Mouse (Mus musculus): ENCODE results near the gene Gp1ba. TPM values are rescaled to one million over a fixed set of nuclear protein-coding genes. Genes with fewer than 3 reads are reported as not detected.
A peak's percentile ranks its signal among the peaks of the same experiment; 100 is the strongest.

Gene Gp1ba
- total RNA-seq, 2 experiments from 2014 or later, result not detected

DNA sequence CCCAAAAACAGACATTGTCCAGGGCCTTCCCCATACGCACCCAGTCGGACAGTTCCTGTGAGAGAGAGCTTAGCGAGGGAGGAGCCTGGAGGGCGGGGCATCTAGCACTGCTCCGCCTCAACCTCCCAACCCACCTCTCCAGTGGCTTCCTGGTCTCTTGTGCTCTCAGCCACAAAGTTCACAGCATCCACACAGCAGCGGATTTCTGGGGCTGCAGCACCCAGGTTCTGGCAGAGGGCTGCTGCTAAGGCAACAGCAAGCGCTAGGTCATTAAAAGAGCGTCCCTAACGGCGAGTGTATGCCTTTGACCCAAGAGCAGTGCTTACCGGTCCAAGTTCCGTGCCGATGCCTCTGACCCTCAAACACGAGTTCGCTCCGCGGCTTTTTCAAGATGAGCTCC is 23.8 kb upstream of the Gp1ba start:
- Histone ChIP-seq H3K27ac (peak overlapping the region; percentile 18; the same call in 1 of the 2 replicates), H3K4me3 (peak overlapping the region; percentile 31; the same call in 1 of the 2 replicates)
- TF ChIP-seq CTCF (conservative IDR thresholded peaks at IDR 0.05), result peak; percentile 27; the same call in 1 of the 2 replicates
- DNase-seq (ENCODE audit: low spot score in 2 of 2), result peak in 1 of 2 experiments; percentile 37

DNA sequence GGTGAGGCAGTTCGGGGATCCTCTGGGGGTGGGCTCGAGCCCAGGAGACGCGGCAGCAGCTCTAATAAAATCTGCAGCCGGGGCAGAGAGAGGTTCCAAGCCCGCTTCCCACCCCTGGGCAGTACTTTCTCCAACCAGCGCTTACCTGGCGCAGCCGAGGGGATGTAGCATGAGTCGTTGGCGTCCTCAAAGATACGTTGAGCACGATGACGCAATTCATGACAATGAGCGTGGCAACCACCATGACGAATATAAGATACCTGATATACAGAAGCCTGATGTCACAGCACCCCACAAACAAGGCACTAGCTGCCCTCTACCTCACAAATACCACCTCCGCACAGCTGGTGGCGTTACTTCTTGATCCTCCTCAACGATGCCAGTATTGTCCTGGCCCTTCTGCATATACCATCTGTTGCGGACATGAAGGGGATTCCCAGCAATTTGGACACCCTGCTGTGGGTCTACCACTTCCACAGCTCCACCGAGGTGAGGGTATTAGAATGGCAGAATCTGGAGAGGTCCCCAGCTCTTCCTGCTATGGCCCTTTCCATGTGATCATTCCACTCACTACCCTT is 23.3 kb upstream of the Gp1ba start, which contains the start of gene 4930544D05Rik:
TSS of gene 4930544D05Rik (plus strand) at position 333 of the 578 bp plus-strand sequence.
- DNase-seq (ENCODE audit: low spot score in 2 of 2), result no peak
- Histone ChIP-seq H3K27ac (peak within 1 kb of the TSS; percentile 18; the same call in 1 of the 2 replicates), H3K4me3 (peak within 1 kb of the TSS; percentile 31; the same call in 1 of the 2 replicates)
- no peak for TF ChIP-seq CTCF (conservative IDR thresholded peaks at IDR 0.05)

DNA sequence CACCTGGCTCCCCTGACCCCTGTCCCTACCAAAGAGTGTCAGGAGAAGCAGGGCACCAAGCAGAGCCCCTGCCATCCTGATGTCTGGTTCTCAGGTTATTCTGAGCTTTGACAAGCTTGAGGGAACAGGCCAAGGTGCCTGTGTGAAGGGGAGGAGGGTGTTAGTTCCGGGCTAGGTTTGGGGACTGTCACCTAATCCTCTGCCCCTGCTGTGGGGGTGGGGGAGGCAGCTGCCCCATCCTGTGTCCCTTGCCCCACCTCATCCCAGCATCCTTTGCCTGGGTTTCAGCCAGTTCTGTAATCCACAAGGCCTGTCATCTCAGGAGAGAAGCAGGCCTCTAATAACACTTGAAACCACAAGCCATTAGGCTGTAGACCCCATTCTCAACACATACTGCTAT is 19.8 kb upstream of the Gp1ba start, which contains the start of gene Chrne:
TSS of gene Chrne (minus strand) at position 116 of the 400 bp plus-strand sequence.
- no peak for TF ChIP-seq CTCF (conservative IDR thresholded peaks at IDR 0.05)
- no peak within 1 kb of the TSS for H3K4me3 ChIP-seq
- no peak for DNase-seq (ENCODE audit: low spot score in 2 of 2)
- H3K27ac ChIP-seq, result no peak within 1 kb of the TSS

DNA sequence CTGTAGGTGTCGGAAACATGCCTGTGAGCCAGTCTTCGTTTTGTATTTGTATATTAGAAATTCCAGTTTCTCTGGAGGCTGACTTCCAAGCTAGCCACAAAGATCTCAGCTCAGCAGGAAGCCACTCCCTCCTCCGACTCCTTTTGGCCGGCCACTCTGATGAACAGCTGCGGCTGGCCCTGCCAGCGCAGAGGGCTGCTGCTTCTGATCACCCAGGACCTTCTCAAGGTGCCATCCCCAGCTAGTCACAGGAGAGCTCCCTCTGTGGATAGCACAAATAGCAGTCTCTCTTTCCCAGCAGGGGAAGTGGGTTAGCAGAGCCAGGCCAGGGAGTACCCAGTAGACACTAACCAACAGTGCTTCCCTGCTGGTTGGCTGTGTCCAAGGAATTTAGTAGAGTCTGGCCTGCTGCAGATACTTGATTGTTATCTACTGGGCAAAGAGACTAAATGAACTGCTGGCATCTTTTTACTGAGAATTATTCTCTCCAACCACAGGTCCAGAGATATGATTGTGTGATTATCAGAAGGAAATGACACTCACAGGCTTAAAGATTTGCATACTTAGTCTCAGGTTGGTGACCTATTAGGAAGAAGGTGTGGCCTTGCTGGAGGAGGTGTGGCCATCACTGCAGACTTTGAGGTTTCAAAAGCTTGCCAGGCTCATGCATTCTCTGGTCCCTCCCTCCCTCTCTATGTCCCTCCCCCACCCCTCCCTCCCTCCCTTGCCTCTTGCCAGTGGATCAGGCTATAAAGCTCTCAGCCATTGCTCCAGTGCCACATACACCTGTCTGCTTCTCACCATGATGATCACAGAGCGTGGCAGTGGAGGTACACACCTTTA is 16.7 kb upstream of the Gp1ba start:
- TF ChIP-seq CTCF (conservative IDR thresholded peaks at IDR 0.05), result no peak
- Histone ChIP-seq H3K4me3 (no peak overlapping the region), H3K27ac (no peak overlapping the region)
- no peak for DNase-seq (ENCODE audit: low spot score in 2 of 2)

DNA sequence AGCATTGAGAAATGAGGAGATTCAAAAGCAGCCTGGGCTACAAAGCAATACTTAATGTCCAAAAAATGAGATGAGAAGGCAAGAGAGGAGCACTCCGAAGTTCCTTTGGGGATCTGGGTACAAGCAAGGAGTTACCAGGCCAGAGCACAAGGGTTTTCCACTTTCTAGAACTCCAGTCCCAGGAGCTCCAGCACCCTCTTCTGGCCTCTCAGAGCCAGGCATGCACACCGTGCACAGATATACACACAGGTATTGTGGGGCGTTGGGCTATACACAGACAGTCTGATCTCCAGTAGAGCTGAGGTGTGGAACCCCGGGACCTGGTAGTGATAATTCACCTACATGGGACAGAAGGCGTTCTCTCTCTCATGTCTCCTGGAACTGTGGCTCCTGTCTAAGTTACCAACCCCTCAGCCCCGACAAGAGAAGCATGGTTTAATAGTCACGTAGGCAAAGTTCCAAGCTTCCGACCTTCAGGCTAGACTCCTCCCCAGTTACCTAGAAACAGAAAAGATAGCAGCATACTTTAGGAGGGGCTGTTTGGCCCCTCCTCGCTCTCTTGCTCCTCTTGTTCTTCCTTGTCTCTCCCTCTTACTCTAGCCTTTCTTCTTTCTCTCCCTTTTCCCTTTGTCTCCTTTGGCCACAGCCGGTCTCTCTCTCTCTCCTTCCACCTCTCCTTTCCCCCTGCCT is 15.7 kb upstream of the Gp1ba start:
- Histone ChIP-seq H3K4me3 (no peak overlapping the region), H3K27ac (no peak overlapping the region)
- TF ChIP-seq CTCF (conservative IDR thresholded peaks at IDR 0.05), result peak; percentile 68
- DNase-seq (ENCODE audit: low spot score in 2 of 2), result no peak

DNA sequence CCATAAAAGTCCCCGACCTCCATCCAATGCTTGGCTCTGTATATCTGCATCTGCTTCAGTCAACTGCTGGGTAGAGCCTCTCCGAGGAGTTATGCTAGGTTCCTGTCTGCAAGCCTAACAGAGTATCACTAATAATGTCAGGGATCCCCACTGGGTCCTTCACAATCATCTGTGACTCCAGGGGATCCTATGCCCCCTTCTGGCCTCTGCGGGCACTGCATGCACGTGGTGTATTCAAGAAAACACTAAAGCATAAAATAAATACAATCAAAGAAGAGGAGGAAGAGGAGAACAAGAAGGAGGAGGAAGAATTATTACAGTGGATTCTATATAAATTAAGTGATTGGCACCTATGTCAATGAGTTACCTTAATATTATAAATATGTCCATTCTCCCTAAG is 13.4 kb upstream of the Gp1ba start:
- peak; percentile 82 for TF ChIP-seq CTCF (conservative IDR thresholded peaks at IDR 0.05)
- H3K4me3 ChIP-seq, result no peak overlapping the region
- no peak for DNase-seq (ENCODE audit: low spot score in 2 of 2)
- H3K27ac ChIP-seq, result no peak overlapping the region

DNA sequence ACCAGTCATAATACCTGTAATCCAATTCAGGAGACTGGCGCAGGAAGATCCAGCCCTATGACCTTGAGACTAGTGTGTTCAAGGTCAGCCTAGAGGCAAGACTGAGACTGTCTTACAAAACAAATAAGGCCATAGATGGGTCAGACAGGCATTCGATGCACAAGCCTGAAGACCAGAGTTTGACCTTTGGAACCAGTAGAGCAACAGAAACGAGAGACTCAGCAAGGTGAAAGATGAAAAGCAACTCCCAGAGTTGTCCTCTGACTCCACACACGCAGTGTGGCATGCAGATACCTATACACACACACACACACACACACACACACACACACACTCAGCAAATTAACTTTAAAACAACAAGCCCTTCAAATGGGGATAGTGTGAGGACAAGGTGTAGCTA is 12.0 kb upstream of the Gp1ba start:
- Histone ChIP-seq H3K27ac (no peak overlapping the region), H3K4me3 (no peak overlapping the region)
- TF ChIP-seq CTCF (conservative IDR thresholded peaks at IDR 0.05), result no peak
- DNase-seq (ENCODE audit: low spot score in 2 of 2), result no peak

DNA sequence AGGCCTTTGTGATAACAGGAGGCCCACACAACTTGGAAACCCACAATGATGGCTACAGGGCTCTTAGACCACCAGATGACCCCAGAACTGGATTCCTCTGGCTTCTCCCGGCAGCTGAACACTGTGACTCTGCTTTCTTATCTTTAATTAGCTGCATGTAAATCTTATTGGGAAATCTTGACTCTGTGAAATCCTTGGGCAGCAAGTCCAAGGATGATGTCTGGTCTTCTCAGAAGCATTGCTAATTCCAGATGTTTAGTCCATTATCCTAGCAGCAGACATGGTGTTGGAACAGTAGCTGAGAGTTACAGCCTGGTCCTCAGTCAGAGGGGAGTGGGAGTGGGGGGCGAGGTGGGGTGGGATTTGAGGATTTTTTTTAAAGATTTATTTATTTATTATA is 10.5 kb upstream of the Gp1ba start:
- DNase-seq (ENCODE audit: low spot score in 2 of 2), result no peak
- no peak for TF ChIP-seq CTCF (conservative IDR thresholded peaks at IDR 0.05)
- H3K27ac ChIP-seq, result no peak overlapping the region
- no peak overlapping the region for H3K4me3 ChIP-seq

DNA sequence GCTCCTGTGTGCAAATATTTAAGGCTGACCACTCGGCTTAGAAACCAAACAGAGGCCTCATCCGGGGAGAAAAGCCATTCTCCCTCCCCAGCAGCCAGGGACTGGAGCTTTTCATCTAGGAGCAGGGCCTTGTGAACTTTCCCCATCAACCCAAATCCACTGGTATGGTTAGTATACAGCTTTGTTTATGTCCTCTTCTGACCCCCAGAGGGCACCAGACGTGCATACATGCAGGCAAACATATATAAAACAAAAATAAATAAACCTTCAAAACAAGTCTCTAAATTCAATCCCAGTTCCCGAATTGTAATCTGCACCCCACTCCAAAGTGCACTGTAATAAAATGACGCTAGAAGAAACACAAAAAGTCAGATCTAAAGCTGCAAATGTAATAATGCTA is 9.4 kb upstream of the Gp1ba start:
- no peak overlapping the region for H3K4me3 ChIP-seq
- DNase-seq (ENCODE audit: low spot score in 2 of 2), result no peak
- peak; percentile 62 for TF ChIP-seq CTCF (conservative IDR thresholded peaks at IDR 0.05)

DNA sequence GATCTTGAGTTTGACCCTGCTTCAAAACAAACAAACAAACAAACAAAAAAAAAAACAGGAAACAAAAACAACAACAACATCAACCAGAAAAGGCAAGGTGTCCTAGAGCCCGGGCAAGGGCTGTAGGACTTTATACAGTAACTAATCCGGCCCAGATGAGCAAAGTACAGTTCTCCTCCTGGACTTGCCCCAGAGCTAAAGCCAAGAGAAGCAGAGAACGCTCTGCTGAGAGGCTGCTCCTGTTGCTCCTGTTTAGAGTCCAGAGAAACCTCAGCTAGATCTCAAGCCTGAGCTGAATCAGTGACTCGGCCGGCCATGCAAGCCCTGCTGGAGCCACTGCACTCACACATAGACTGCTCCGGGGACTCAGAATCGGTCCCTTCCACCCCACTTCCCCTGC is 8.8 kb upstream of the Gp1ba start:
- H3K27ac ChIP-seq, result no peak overlapping the region
- no peak overlapping the region for H3K4me3 ChIP-seq
- TF ChIP-seq CTCF (conservative IDR thresholded peaks at IDR 0.05), result no peak
- DNase-seq (ENCODE audit: low spot score in 2 of 2), result no peak

More for the DNA sequence above, 9.4 kb upstream of the Gp1ba start:
- H3K27ac ChIP-seq, result no peak overlapping the region

DNA sequence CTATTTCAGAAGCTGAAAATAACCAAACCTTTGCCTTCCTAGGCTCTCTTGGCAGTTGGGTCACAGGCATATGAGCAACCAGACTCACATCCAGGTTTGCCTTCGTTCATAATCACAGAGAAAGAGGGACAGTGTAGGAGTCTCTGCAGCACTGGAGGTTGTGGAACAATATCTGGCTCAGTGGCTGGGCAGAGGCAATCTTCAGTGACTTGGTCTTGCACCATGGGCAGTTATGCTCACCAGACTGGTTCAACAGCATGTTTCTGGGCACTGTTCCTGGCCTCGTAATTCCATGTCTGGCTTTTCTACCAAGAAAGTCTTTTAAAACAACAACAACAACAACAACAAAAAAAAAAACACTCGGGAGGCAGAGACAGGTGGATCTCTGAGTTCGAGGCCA is 3.3 kb upstream of the Gp1ba start:
- no peak for TF ChIP-seq CTCF (conservative IDR thresholded peaks at IDR 0.05)

DNA sequence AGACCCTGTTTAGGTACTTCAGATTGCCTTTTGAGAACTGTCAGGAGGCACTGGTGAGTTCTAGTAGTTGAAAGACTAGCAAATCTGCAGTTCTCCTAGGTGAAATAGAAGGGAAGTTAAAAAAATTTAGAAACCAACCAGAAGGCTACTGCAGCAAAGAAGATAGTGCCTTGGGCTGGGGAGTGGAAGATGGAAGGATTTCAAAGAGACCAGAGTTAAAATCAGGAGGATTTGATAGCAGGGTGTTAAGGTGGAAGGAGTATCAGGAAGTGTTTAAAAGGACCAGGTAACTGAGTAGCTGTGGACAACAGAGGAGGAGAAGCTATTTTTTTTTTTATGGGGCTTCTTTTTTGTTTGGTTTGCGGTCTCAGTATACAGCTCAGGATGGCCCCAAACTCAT is 1.2 kb upstream of the Gp1ba start:
- DNase-seq (ENCODE audit: low spot score in 2 of 2), result no peak
- Histone ChIP-seq H3K4me3 (no peak overlapping the region), H3K27ac (no peak overlapping the region)
- TF ChIP-seq CTCF (conservative IDR thresholded peaks at IDR 0.05), result no peak

More for the DNA sequence above, 3.3 kb upstream of the Gp1ba start:
- DNase-seq (ENCODE audit: low spot score in 2 of 2), result no peak
- H3K27ac ChIP-seq, result no peak overlapping the region
- no peak overlapping the region for H3K4me3 ChIP-seq

DNA sequence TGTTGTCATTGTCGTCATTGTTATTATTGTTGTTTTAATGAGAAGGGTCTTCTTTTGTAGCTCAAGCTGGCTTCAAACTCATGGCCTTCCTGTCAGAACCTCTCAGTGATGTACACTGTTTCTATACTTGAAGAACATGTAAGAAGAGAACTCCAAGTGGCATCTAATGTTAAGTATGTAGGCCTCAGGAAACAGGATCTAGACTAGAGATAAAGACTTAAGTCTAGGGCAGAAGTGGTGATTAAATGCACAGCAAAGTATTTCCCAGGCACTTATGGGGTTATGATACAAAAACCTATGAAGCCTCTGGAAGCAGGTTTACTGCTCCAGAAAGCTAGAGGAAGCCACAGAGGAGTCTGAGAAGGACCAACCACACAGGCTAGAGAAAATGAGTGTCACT is 629 bp upstream of the Gp1ba start:
- H3K4me3 ChIP-seq, result no peak overlapping the region
- no peak for TF ChIP-seq CTCF (conservative IDR thresholded peaks at IDR 0.05)
- no peak for DNase-seq (ENCODE audit: low spot score in 2 of 2)
- H3K27ac ChIP-seq, result no peak overlapping the region
